Mouse (Mus musculus): ENCODE data around the gene Ttc21b. TPM values are rescaled to one million over a fixed set of nuclear protein-coding genes. Genes with fewer than 3 reads are reported as not detected.

The Ttc21b gene
- total RNA-seq (2023), result 1 to 10 TPM; 4.9 to 5.2 TPM

GRCm38 (mm10) chr2:66256220-66257131, at the start of gene Ttc21b:
Gene Ttc21b (minus strand): TSS chr2:66256617.

Other genes starting within 250 kb of the Ttc21b start
- gene Galnt3, start 131.6 kb downstream of the Ttc21b start, total RNA-seq (2023), result 1 to 10 TPM in 1 of 2 experiments, under 1 TPM in 1; 0.77 to 1.3 TPM
- not detected for gene Scn1a, start 184.2 kb upstream of the Ttc21b start, total RNA-seq (2023)

Data from T-cell, adult 66 days (primary cell).